Mouse (Mus musculus) hindbrain, embryonic 14.5 days (tissue): ENCODE results near the gene Smox. TPM values are rescaled to one million over a fixed set of nuclear protein-coding genes. Genes with fewer than 3 reads are reported as not detected.
"Not testable (repeated sequence)": the region's sequence is repeated elsewhere in the genome, so short reads cannot be mapped to it uniquely, and the experiment has no call there.

Experiments
- ATAC-seq: fragments of 200-750 bp; cut with Nextera tagmentation; 2 replicates; pipeline ENCODE4 v1.8.0; 2017; ENCODE audit warnings: moderate number of reproducible peaks, mild to moderate bottlenecking, moderate TSS enrichment, moderate library complexity; ENCODE audit not compliant: low FRiP score
- DNase-seq: peaks from one replicate; pipeline ENCODE4 v3.0.0-alpha.2; 2015; ENCODE audit warnings: low spot score
- H3K27ac ChIP-seq: fragments of 300-500 bp; sonication (generic); 2 replicates; pipeline ENCODE4 v1.5.1; 2014; ENCODE audit warnings: mild to moderate bottlenecking, moderate library complexity
- H3K27me3 ChIP-seq: fragments of 300-500 bp; sonication (generic); 2 replicates; pipeline ENCODE4 v1.6.1; 2014; ENCODE audit warnings: mild to moderate bottlenecking, low read length, mixed read lengths; ENCODE audit not compliant: control insufficient read depth, insufficient read depth
- H3K36me3 ChIP-seq: fragments of 300-500 bp; sonication (generic); replicated peaks from 2 replicates; pipeline ENCODE4 v1.6.1; 2014; ENCODE audit not compliant: control insufficient read depth, insufficient read depth
- H3K4me1 ChIP-seq: fragments of 300-500 bp; sonication (generic); replicated peaks from 2 replicates; pipeline ENCODE4 v1.6.1; 2014; ENCODE audit warnings: antibody characterized with exemption, low read length, mixed read lengths; ENCODE audit not compliant: control insufficient read depth, insufficient read depth
- H3K4me2 ChIP-seq: fragments of 300-500 bp; sonication (generic); replicated peaks from 2 replicates; pipeline ENCODE4 v1.6.1; 2014; ENCODE audit warnings: mild to moderate bottlenecking, moderate library complexity
- H3K4me3 ChIP-seq: fragments of 300-500 bp; sonication (generic); replicated peaks from 2 replicates; pipeline ENCODE4 v1.5.1; 2014; ENCODE audit warnings: mild to moderate bottlenecking, low read length
- H3K9ac ChIP-seq: fragments of 300-500 bp; sonication (generic); 2 replicates; pipeline ENCODE4 v1.6.1; 2014
- H3K9me3 ChIP-seq: fragments of 300-500 bp; sonication (generic); 2 replicates; pipeline ENCODE4 v1.6.1; 2016; ENCODE audit warnings: low read length; ENCODE audit not compliant: control insufficient read depth
- WGBS: fragments of 180-500 bp; shearing (Covaris S2); extraction: QIAGEN DNeasy Blood & Tissue Kit; methylation state at CpG from one replicate; pipeline ENCODE4 v1.1.7; 2014; 5-methylcytosine and 5-hydroxymethylcytosine counted together
- polyA plus RNA-seq: library from polyadenylated mRNA; unstranded; fragments of >200 nt; fragmentation: Nextera tagmentation; extraction: Ambion mirVana; gene quantifications from 2 replicates; pipeline ENCODE4 v1.2.1, GENCODE M21; 2014

Smox gene
- polyA plus RNA-seq, 1 experiment from 2014 or later = 29.2 TPM

DNA sequence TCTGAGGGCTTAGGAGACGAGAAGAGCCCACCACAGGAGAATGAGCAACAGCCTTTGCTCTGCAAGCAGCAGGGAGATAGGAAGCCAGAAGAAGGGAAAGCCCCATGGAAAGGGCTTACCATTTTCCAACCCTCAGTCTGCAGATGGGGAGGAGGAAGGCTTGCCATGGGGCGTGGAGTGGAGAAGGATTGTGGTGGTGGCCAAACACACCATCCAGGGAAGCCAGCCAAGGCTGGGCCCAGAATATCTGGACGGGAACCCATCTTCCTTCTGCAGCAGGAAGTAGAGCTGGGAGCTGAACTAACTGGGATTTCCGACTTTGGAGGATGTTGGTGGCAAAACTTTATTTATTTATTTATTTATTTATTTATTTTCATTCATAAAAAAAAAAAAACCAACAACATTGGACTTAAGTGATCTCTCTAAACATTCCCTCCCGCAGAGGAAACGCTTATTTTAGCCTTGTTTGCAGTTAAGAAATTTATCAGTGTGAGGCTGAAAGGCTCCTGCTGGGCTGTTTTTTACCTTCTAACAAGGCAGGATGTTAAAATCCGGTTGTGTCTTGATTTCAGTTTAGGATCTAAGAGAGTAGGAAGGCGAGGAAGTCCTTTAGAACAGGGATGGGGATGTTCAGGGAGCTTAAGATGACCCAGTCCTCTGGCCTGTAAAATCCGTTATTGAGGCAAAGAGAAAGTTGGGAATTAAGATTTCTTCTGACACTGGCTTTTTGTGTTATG lies 30.2 kb upstream of the Smox start:
- WGBS = 70% methylated on average over 9 of the region's 9 CpGs
- Histone ChIP-seq H3K27me3 (no peaks in the 10 kb centered on the region), H3K4me2 (no peak overlapping the region), H3K4me3 (no peak overlapping the region), H3K36me3 (no peaks in the 10 kb centered on the region), H3K9me3 (no peaks in the 10 kb centered on the region), H3K27ac (no peak overlapping the region), H3K4me1 (no peaks in the 10 kb centered on the region), H3K9ac (no peak overlapping the region)
- ATAC-seq (no peak), DNase-seq (no peak)

DNA sequence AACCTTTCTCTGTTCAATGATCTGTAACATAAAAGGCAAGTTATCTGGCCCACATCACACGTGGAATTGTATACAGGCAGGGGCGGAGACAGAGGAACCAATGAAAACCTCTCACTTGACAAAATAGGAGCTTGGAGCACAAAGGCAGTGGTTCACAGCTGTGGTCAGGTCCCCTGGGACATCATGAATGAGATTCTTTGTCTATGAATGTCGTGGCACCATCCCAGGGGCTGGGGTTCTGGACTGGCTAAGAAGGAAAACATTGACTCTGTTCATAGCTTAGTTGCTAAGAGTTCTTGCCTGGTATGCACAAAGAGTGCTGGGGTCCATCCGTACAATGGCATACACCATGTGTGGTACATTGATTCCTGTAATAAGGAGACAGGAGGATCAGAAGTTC lies 28.3 kb upstream of the Smox start:
- WGBS = 45% methylated on average over 4 of the region's 4 CpGs
- Histone ChIP-seq H3K36me3 (no peaks in the 10 kb centered on the region), H3K4me2 (no peak overlapping the region), H3K9me3 (no peaks in the 10 kb centered on the region), H3K9ac (no peak overlapping the region), H3K27me3 (no peaks in the 10 kb centered on the region), H3K4me1 (no peaks in the 10 kb centered on the region), H3K4me3 (no peak overlapping the region), H3K27ac (no peak overlapping the region)
- no peak for ATAC-seq
- DNase-seq = no peak

DNA sequence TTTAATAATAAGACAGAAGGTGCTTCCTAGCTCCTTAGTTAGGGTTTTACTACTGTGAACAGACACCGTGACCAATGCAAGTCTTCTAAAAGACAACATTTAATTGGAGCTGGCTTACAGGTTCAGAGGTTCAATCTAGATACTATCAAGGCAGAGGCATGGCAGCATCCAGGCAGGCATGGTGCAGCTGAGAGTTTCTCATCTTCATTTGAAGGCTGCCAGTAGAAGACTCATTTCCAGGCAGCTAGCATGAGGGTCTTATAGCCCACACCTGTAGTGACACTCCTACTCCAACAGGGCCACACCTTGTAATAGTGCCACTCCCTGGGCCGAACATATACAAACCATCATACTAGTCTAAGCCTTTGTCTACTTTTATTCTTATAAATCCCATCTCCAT lies 27.1 kb upstream of the Smox start:
- Histone ChIP-seq H3K4me2 (no peak overlapping the region), H3K9me3 (no peaks in the 10 kb centered on the region), H3K27ac (no peak overlapping the region), H3K4me3 (no peak overlapping the region), H3K9ac (no peak overlapping the region), H3K36me3 (no peaks in the 10 kb centered on the region), H3K27me3 (no peaks in the 10 kb centered on the region), H3K4me1 (no peaks in the 10 kb centered on the region)
- no peak for DNase-seq
- no peak for ATAC-seq
- 100% methylated on average over 2 of the region's 2 CpGs for WGBS

DNA sequence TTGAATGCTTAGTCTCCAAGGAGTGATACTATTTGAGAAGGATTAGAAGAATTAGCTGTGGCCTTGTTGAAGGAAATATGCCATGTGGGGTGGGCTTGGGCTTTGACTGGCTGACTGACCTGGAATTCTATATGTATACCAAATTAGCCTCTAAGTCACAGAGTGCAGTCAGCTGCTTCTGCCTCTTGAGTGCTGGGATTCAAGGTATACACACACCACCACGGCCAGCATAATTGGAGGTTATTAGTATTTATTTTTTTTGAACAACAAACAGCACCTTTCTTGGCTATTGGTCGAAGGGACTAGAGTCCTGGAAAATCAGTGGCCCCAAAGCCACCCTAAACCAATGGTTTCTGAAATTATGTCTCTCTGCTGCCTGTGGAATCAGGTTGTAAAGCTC lies 24.6 kb upstream of the Smox start:
- H3K9me3 ChIP-seq = no peaks in the 10 kb centered on the region
- H3K4me1 ChIP-seq = no peaks in the 10 kb centered on the region
- no peak overlapping the region for H3K4me3 ChIP-seq
- no peak overlapping the region for H3K4me2 ChIP-seq
- no peak for DNase-seq
- no peak overlapping the region for H3K9ac ChIP-seq
- H3K36me3 ChIP-seq = no peaks in the 10 kb centered on the region
- 82% methylated on average over 2 of the region's 2 CpGs for WGBS
- no peaks in the 10 kb centered on the region for H3K27me3 ChIP-seq
- no peak overlapping the region for H3K27ac ChIP-seq
- no peak for ATAC-seq

DNA sequence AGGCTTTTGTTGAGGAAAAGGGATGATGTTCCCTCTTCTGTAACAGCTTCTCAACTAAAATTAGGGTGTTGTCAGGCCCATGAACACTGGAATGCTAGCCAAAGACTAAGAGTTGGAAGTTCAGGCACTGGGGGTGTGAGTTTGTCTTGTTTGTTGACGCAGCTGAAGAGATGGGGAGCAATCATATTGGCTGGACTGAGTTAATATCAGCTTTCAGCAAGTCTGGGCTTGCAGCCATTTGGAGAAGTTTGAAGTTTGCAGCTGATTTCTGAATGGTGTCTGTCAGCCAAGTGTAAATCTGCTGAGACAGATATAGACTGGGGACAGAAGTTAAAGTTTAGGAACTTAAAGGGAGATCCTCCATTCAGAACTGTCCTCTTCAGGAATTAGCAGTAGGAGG lies 21.4 kb upstream of the Smox start:
- DNase-seq (no peak), ATAC-seq (no peak)
- Histone ChIP-seq H3K9me3 (no peaks in the 10 kb centered on the region), H3K27ac (no peak overlapping the region), H3K36me3 (no peaks in the 10 kb centered on the region), H3K27me3 (no peaks in the 10 kb centered on the region), H3K4me2 (no peak overlapping the region), H3K4me3 (no peak overlapping the region), H3K9ac (no peak overlapping the region), H3K4me1 (no peaks in the 10 kb centered on the region)
- WGBS = 68% methylated on average over 1 of the region's 1 CpGs

DNA sequence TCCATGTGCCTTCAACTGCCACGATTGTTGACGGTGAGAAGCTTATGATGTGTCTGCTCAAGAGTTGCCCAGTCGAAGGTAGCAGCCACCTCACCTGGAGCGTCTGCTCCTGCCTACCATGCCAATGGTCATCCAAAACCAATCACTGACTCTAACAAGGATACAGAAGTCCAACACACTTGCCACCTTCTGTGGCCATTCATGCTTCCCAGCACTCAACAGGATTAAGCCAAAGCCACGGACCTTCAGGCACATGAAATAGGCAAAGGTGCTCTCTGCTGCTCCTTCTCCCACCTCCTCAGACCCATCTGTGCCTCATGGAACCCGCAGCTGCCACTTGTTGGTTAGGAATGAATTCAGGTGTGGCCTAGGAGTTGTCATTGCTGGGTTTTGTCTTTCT lies 17.5 kb upstream of the Smox start:
- Histone ChIP-seq H3K27ac (no peak overlapping the region), H3K9ac (no peak overlapping the region), H3K9me3 (no peaks in the 10 kb centered on the region), H3K27me3 (no peaks in the 10 kb centered on the region), H3K36me3 (no peaks in the 10 kb centered on the region), H3K4me2 (no peak overlapping the region), H3K4me1 (no peaks in the 10 kb centered on the region), H3K4me3 (no peak overlapping the region)
- ATAC-seq = no peak
- no peak for DNase-seq
- WGBS = 87% methylated on average over 6 of the region's 6 CpGs

DNA sequence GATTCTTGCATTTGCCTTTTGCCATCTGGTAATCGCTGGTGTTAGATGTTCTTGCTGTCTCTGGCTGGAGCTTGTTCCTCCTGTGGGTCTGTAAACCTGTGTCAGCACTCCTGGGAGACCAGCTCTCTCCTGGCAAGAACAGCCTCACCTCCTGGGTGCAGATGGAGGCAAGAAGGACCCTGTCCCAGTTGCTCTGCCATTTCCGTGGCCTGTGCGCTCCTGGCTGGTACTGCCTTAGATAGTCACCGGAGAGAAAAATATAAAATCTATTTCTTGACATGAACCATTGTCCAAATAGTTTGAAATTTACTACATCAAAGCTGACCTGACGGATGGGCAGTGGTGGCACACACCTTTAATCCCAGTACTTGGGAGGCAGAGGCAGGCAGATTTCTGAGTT lies 14.2 kb upstream of the Smox start:
- H3K27ac ChIP-seq, H3K9me3 ChIP-seq, H3K36me3 ChIP-seq, ATAC-seq, H3K9ac ChIP-seq, H3K27me3 ChIP-seq, H3K4me2 ChIP-seq, H3K4me1 ChIP-seq, DNase-seq, H3K4me3 ChIP-seq: not testable (repeated sequence)
- 91% methylated on average over 5 of the region's 5 CpGs for WGBS

DNA sequence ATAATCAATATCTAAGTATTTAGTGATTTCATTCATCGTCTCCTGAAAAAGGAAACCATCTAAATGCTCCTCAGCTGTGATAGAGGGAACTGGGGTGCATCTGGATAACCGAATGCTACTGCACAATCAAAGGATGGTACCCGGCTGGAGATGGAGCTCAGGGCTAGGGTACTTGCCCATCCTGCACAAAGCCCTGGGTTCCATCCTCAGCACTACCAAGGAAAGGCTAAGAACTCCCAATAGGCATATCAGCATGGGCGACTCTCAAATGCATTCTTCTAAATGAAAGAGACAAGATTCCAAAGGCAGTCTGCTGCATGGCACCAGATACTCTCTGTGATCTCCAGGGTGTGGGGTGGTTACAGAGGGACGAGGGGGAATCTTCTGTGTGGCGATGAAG lies 13.4 kb upstream of the Smox start:
- no peak overlapping the region for H3K27ac ChIP-seq
- H3K4me2 ChIP-seq = no peak overlapping the region
- no peak for DNase-seq
- H3K27me3 ChIP-seq = no peaks in the 10 kb centered on the region
- H3K9me3 ChIP-seq = no peaks in the 10 kb centered on the region
- no peak overlapping the region for H3K4me3 ChIP-seq
- WGBS = 88% methylated on average over 6 of the region's 6 CpGs
- H3K4me1 ChIP-seq = no peaks in the 10 kb centered on the region
- no peak for ATAC-seq
- H3K36me3 ChIP-seq = no peaks in the 10 kb centered on the region
- no peak overlapping the region for H3K9ac ChIP-seq

DNA sequence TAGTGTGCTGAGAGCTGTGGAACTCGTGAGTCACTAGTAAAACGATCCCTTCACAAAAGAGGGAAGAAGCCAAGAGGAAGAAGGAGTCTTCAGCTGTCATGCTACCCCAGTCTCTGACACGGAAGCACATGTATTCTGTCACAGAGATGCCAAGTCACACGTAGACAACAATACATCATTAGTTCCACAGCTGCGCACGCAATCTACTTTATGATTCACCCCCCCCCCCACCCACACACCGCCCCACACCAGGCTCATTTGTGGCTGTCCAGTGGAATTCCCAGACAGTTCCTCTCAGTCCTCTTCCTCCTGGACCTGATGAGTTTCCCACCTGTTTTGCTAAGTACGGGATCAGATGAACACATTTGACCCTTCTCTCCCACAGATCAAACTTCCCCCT lies 12.9 kb upstream of the Smox start:
- no peak for DNase-seq
- 76% methylated on average over 8 of the region's 8 CpGs for WGBS
- no peaks in the 10 kb centered on the region for H3K4me1 ChIP-seq
- no peak for ATAC-seq
- H3K27me3 ChIP-seq = no peaks in the 10 kb centered on the region
- no peak overlapping the region for H3K4me3 ChIP-seq
- H3K27ac ChIP-seq = no peak overlapping the region
- H3K4me2 ChIP-seq = no peak overlapping the region
- no peaks in the 10 kb centered on the region for H3K9me3 ChIP-seq
- H3K36me3 ChIP-seq = no peaks in the 10 kb centered on the region
- H3K9ac ChIP-seq = no peak overlapping the region

DNA sequence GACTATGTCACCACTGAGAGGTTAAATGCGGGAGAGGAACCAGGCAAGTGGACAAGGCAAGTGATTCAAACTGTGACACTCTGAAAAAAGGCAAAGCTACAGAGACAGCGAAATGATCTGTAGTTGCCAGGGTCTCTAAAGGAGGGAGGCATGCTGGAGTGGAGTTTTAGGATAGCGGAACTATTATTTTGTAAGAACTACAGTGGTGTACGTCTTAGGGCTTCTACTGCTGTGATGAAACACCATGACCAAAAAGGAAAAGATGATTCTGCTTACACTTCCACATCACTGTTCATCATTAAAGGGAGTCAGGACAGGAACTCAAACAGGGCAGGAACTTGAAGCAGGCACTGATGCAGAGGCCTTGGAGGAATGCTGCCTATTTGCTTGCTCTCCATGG lies 12.4 kb upstream of the Smox start:
- Histone ChIP-seq H3K9me3 (no peaks in the 10 kb centered on the region), H3K4me1 (no peaks in the 10 kb centered on the region), H3K4me2 (no peak overlapping the region), H3K27ac (no peak overlapping the region), H3K4me3 (no peak overlapping the region), H3K36me3 (no peaks in the 10 kb centered on the region), H3K27me3 (no peaks in the 10 kb centered on the region), H3K9ac (no peak overlapping the region)
- 90% methylated on average over 4 of the region's 4 CpGs for WGBS
- ATAC-seq (no peak), DNase-seq (no peak)
